Mouse (Mus musculus) forebrain, embryonic 15.5 days (tissue): ENCODE data around the gene Senp8. TPM values are rescaled to one million over a fixed set of nuclear protein-coding genes. Genes with fewer than 3 reads are reported as not detected.
"Not testable (repeated sequence)": the region's sequence is repeated elsewhere in the genome, so short reads cannot be mapped to it uniquely, and the experiment has no call there.

Source experiments
- ATAC-seq: fragments of 200-750 bp; cut with Nextera tagmentation; replicated peaks from 2 replicates; pipeline ENCODE4 v1.8.0; 2017; ENCODE audit warnings: mild to moderate bottlenecking, moderate TSS enrichment, moderate library complexity
- H3K27ac ChIP-seq: fragments of 300-500 bp; sonication (generic); replicated peaks from 2 replicates; pipeline ENCODE4 v1.5.1; 2015; ENCODE audit warnings: mild to moderate bottlenecking, inconsistent platforms
- H3K27me3 ChIP-seq: fragments of 300-500 bp; sonication (generic); 2 replicates; pipeline ENCODE4 v1.6.1; 2015; ENCODE audit warnings: inconsistent platforms
- H3K36me3 ChIP-seq: fragments of 300-500 bp; sonication (generic); 2 replicates; pipeline ENCODE4 v1.6.1; 2015; ENCODE audit warnings: mild to moderate bottlenecking, inconsistent platforms
- H3K4me1 ChIP-seq: fragments of 300-500 bp; sonication (generic); 2 replicates; pipeline ENCODE4 v1.6.1; 2015; ENCODE audit warnings: inconsistent platforms
- H3K4me2 ChIP-seq: fragments of 300-500 bp; sonication (generic); replicated peaks from 2 replicates; pipeline ENCODE4 v1.6.1; 2015; ENCODE audit warnings: mild to moderate bottlenecking, inconsistent platforms
- H3K4me3 ChIP-seq: fragments of 300-500 bp; sonication (generic); 2 replicates; pipeline ENCODE4 v1.5.1; 2015; ENCODE audit warnings: mild to moderate bottlenecking, inconsistent platforms
- H3K9ac ChIP-seq: fragments of 300-500 bp; sonication (generic); replicated peaks from 2 replicates; pipeline ENCODE4 v1.6.1; 2015; ENCODE audit warnings: mild to moderate bottlenecking, inconsistent platforms
- H3K9me3 ChIP-seq: fragments of 300-500 bp; sonication (generic); 2 replicates; pipeline ENCODE4 v1.6.1; 2016; ENCODE audit warnings: inconsistent platforms
- WGBS: fragments of 180-500 bp; shearing (Covaris S2); methylation state at CpG from one replicate; pipeline ENCODE4 v1.1.7; 2015; ENCODE audit warnings: mixed read lengths; 5-methylcytosine and 5-hydroxymethylcytosine counted together
- polyA plus RNA-seq: library from polyadenylated mRNA; unstranded; fragments of >200 nt; fragmentation: Nextera tagmentation; extraction: Ambion mirVana; gene quantifications from 2 replicates; pipeline ENCODE4 v1.2.1, GENCODE M21; 2015

Gene Senp8
- 10.1 and 11.1 TPM in 2 replicates for polyA plus RNA-seq

GRCm38 (mm10) chr9:59750267-59751065 lies at the start of gene Senp8, which contains the start of gene Myo9a:
TSS of gene Senp8 (minus strand) at chr9:59750710.
TSS of gene Myo9a (plus strand) at chr9:59750896.
- H3K4me2 ChIP-seq, result peak within 1 kb of the TSS; percentile 74
- peaks cover 19% of the 10 kb centered on the region for H3K4me1 ChIP-seq
- under 1% methylated on average over 59 of the region's 59 CpGs for WGBS
- ATAC-seq, result peak; percentile 93
- peak within 1 kb of the TSS; percentile 94 for H3K27ac ChIP-seq
- no peaks in the 10 kb centered on the region for H3K36me3 ChIP-seq
- H3K4me3 ChIP-seq, result peak within 1 kb of the TSS; percentile 80
- H3K27me3 ChIP-seq, result no peaks in the 10 kb centered on the region
- H3K9me3 ChIP-seq, result no peaks in the 10 kb centered on the region
- H3K9ac ChIP-seq, result peak within 1 kb of the TSS; percentile 97

GRCm38 (mm10) chr9:59766966-59767461 lies 16.5 kb upstream of the Senp8 start:
- H3K27ac ChIP-seq, H3K36me3 ChIP-seq, H3K4me1 ChIP-seq, ATAC-seq, H3K4me2 ChIP-seq, H3K27me3 ChIP-seq, H3K9me3 ChIP-seq, H3K4me3 ChIP-seq, H3K9ac ChIP-seq: not testable (repeated sequence)
- 90% methylated on average over 12 of the region's 13 CpGs for WGBS

GRCm38 (mm10) chr9:59760515-59760914 lies 10.0 kb upstream of the Senp8 start:
- Histone ChIP-seq H3K4me2 (no peak overlapping the region), H3K9me3 (no peaks in the 10 kb centered on the region), H3K36me3 (no peaks in the 10 kb centered on the region), H3K27me3 (no peaks in the 10 kb centered on the region), H3K4me3 (no peak overlapping the region), H3K27ac (no peak overlapping the region), H3K9ac (no peak overlapping the region), H3K4me1 (peaks cover 2% of the 10 kb centered on the region; the same call in 1 of the 2 replicates)
- WGBS, result 91% methylated on average over 3 of the region's 3 CpGs
- no peak for ATAC-seq

- H3K4me3 ChIP-seq, H3K36me3 ChIP-seq, H3K27me3 ChIP-seq, H3K9me3 ChIP-seq, H3K27ac ChIP-seq, H3K4me2 ChIP-seq, ATAC-seq, H3K9ac ChIP-seq: not testable (repeated sequence)
- H3K4me1 ChIP-seq, result peaks cover 12% of the 10 kb centered on the region
- WGBS, result 98% methylated on average over 3 of the region's 3 CpGs
These were observed 6.5 kb upstream of the Senp8 start for GRCm38 (mm10) chr9:59757016-59757415.

GRCm38 (mm10) chr9:59755199-59755598 lies 4.7 kb upstream of the Senp8 start:
- no peaks in the 10 kb centered on the region for H3K36me3 ChIP-seq
- 76% methylated on average over 2 of the region's 2 CpGs for WGBS
- no peak overlapping the region for H3K4me2 ChIP-seq
- peaks cover 14% of the 10 kb centered on the region for H3K4me1 ChIP-seq
- H3K27ac ChIP-seq, result no peak overlapping the region
- H3K9ac ChIP-seq, result no peak overlapping the region
- no peaks in the 10 kb centered on the region for H3K9me3 ChIP-seq
- no peak for ATAC-seq
- no peaks in the 10 kb centered on the region for H3K27me3 ChIP-seq
- no peak overlapping the region for H3K4me3 ChIP-seq

GRCm38 (mm10) chr9:59751966-59752365 lies 1.5 kb upstream of the Senp8 start:
- peak overlapping the region; percentile 80 for H3K4me3 ChIP-seq

GRCm38 (mm10) chr9:59751066-59751581 lies 614 bp upstream of the Senp8 start:
- Histone ChIP-seq H3K27me3 (no peaks in the 10 kb centered on the region), H3K4me2 (peak overlapping the region; percentile 74), H3K36me3 (no peaks in the 10 kb centered on the region), H3K27ac (peak overlapping the region; percentile 94), H3K4me3 (peak overlapping the region; percentile 80), H3K9ac (peak overlapping the region; percentile 97), H3K9me3 (no peaks in the 10 kb centered on the region), H3K4me1 (peaks cover 21% of the 10 kb centered on the region)
- ATAC-seq, result peak; percentile 93
- 0% methylated on average over 31 of the region's 49 CpGs for WGBS

More at GRCm38 (mm10) chr9:59751966-59752365, 1.5 kb upstream of the Senp8 start:
- peak overlapping the region; percentile 74 for H3K4me2 ChIP-seq
- 5% methylated on average over 2 of the region's 2 CpGs for WGBS
- H3K27me3 ChIP-seq, result no peaks in the 10 kb centered on the region
- H3K4me1 ChIP-seq, result peaks cover 21% of the 10 kb centered on the region
- H3K9me3 ChIP-seq, result no peaks in the 10 kb centered on the region
- no peak overlapping the region for H3K27ac ChIP-seq
- H3K36me3 ChIP-seq, result no peaks in the 10 kb centered on the region
- H3K9ac ChIP-seq, result peak overlapping the region; percentile 97
- no peak for ATAC-seq

- 29% methylated on average over 12 of the region's 12 CpGs for WGBS
- peak overlapping the region; percentile 56 for H3K4me2 ChIP-seq
- peak overlapping the region; percentile 80 for H3K4me3 ChIP-seq
- no peak for ATAC-seq
- H3K27ac ChIP-seq, result peak overlapping the region; percentile 94
- H3K4me1 ChIP-seq, result peaks cover 16% of the 10 kb centered on the region
- peak overlapping the region; percentile 62 for H3K9ac ChIP-seq
- H3K27me3 ChIP-seq, result no peaks in the 10 kb centered on the region
- no peaks in the 10 kb centered on the region for H3K9me3 ChIP-seq
- no peaks in the 10 kb centered on the region for H3K36me3 ChIP-seq
These were observed 787 bp downstream of the Senp8 start for GRCm38 (mm10) chr9:59749581-59750265.

GRCm38 (mm10) chr9:59748969-59749368 lies 1.5 kb downstream of the Senp8 start:
- 93% methylated on average over 11 of the region's 11 CpGs for WGBS
- Histone ChIP-seq H3K36me3 (no peaks in the 10 kb centered on the region), H3K9ac (no peak overlapping the region), H3K4me3 (no peak overlapping the region), H3K4me1 (peaks cover 13% of the 10 kb centered on the region), H3K27ac (no peak overlapping the region), H3K4me2 (no peak overlapping the region), H3K27me3 (no peaks in the 10 kb centered on the region), H3K9me3 (no peaks in the 10 kb centered on the region)
- no peak for ATAC-seq

GRCm38 (mm10) chr9:59748387-59748786 lies 2.1 kb downstream of the Senp8 start:
- no peak overlapping the region for H3K9ac ChIP-seq
- no peak overlapping the region for H3K4me3 ChIP-seq
- no peak for ATAC-seq
- H3K27me3 ChIP-seq, result no peaks in the 10 kb centered on the region
- peaks cover 12% of the 10 kb centered on the region for H3K4me1 ChIP-seq
- no peak overlapping the region for H3K27ac ChIP-seq
- 94% methylated on average over 2 of the region's 2 CpGs for WGBS
- no peaks in the 10 kb centered on the region for H3K9me3 ChIP-seq
- no peak overlapping the region for H3K4me2 ChIP-seq
- no peaks in the 10 kb centered on the region for H3K36me3 ChIP-seq

GRCm38 (mm10) chr9:59743903-59744302 lies 6.6 kb downstream of the Senp8 start:
- Histone ChIP-seq H3K4me2 (no peak overlapping the region), H3K27ac (no peak overlapping the region), H3K36me3 (no peaks in the 10 kb centered on the region), H3K27me3 (no peaks in the 10 kb centered on the region), H3K9ac (no peak overlapping the region), H3K9me3 (no peaks in the 10 kb centered on the region), H3K4me3 (no peak overlapping the region), H3K4me1 (no peaks in the 10 kb centered on the region)
- WGBS, result 88% methylated on average over 3 of the region's 3 CpGs
- ATAC-seq, result no peak

- Histone ChIP-seq H3K4me3 (no peak overlapping the region), H3K36me3 (no peaks in the 10 kb centered on the region), H3K9ac (no peak overlapping the region), H3K9me3 (no peaks in the 10 kb centered on the region), H3K4me2 (no peak overlapping the region), H3K4me1 (no peaks in the 10 kb centered on the region), H3K27ac (no peak overlapping the region), H3K27me3 (no peaks in the 10 kb centered on the region)
- ATAC-seq, result no peak
- 89% methylated on average over 2 of the region's 2 CpGs for WGBS
These were observed 9.9 kb downstream of the Senp8 start for GRCm38 (mm10) chr9:59740593-59740992.
